13 mouse cellular contexts compared by ENCODE assay signal in the genomic region with DNA sequence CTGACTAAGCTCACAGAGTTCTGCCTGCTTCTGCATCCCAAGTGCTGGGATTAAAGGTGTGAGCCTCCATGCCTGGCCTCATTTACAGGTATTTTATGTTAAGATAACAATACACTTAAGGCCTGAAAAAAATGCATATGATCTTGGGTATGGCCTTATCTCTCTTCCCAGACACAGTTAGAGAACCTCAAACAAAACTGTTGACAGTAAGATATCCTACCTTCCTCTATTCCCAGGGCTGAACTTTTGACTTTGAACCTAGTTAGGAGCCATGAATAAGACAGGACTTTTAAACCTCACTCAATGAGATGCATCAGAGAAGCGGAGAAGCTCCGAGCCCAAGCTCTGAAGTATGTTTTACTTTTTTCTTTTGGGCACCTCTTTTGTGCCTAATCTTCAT. TPM values are rescaled to one million over a fixed set of nuclear protein-coding genes. Genes with fewer than 3 reads are reported as not detected.
A peak's percentile ranks its signal among the peaks of the same experiment; 100 is the strongest.
DNase-seq lines count a peak whose midpoint lies in the region; ATAC-seq and TF ChIP-seq lines count a peak whose summit lies in the region.
"Had no signal": no experiment of that assay in that cellular context is flagged by ENCODE, and none has a peak within 500 bp of the region (broad histone marks: within the 10 kb centered on the region; RNA-seq: fewer than 3 reads in every experiment).

No protein-coding gene starts in this region.

- H3K4me2 ChIP-seq in hindbrain, embryonic 16.5 days (ENCODE audit: low read length) = no peak overlapping the region; the same call in 1 of the 2 replicates
- H3K4me2 ChIP-seq in hindbrain, embryonic 14.5 days (replicated peaks) = 0 out of 2 replicates have a peak overlapping the region, but pooled peaks have one; percentile 65
- H3K4me2 ChIP-seq in liver, postnatal 0 days (ENCODE audit: low read depth, low read length) = peak overlapping the region; percentile 94

- peaks cover 4% of the 10 kb centered on the region; the same call in 1 of the 2 replicates for H3K36me3 ChIP-seq in hindbrain, embryonic 10.5 days
- H3K36me3 ChIP-seq in hindbrain, embryonic 16.5 days (ENCODE audit: control insufficient read depth, insufficient read depth, low read length) = 0 out of 2 replicates have a peak, but pooled peaks cover 4% of the 10 kb centered on the region
- peaks cover 15% of the 10 kb centered on the region for H3K36me3 ChIP-seq in hindbrain, embryonic 14.5 days (replicated peaks; ENCODE audit: control insufficient read depth, insufficient read depth)
- peaks cover 17% of the 10 kb centered on the region for H3K36me3 ChIP-seq in liver, postnatal 0 days (replicated peaks; ENCODE audit: insufficient read depth, low read length)

- no peaks in the 10 kb centered on the region for H3K9me3 ChIP-seq in hindbrain, embryonic 10.5 days
- no peaks in the 10 kb centered on the region for H3K9me3 ChIP-seq in hindbrain, embryonic 16.5 days (ENCODE audit: control insufficient read depth, low read length)
- H3K9me3 ChIP-seq in hindbrain, embryonic 14.5 days (ENCODE audit: control insufficient read depth, low read length) = no peaks in the 10 kb centered on the region
- no peaks in the 10 kb centered on the region for H3K9me3 ChIP-seq in liver, postnatal 0 days (ENCODE audit: low read length)

- WGBS in hindbrain, embryonic 10.5 days = 93% methylated on average over 2 of the region's 2 CpGs
- 92% methylated on average over 2 of the region's 2 CpGs for WGBS in hindbrain, embryonic 16.5 days
- 87% methylated on average over 2 of the region's 2 CpGs for WGBS in hindbrain, embryonic 14.5 days
- 52% methylated on average over 2 of the region's 2 CpGs for WGBS in liver, postnatal 0 days (ENCODE audit: insufficient replicate concordance)

- H3K9ac ChIP-seq in hindbrain, embryonic 16.5 days (ENCODE audit: low read depth, low read length) = no peak overlapping the region
- no peak overlapping the region for H3K9ac ChIP-seq in hindbrain, embryonic 14.5 days
- H3K9ac ChIP-seq in liver, postnatal 0 days (replicated peaks) = peak overlapping the region; percentile 85

- peak overlapping the region; percentile 70; the same call in 1 of the 2 replicates for H3K4me3 ChIP-seq in hindbrain, embryonic 10.5 days
- H3K4me3 ChIP-seq in hindbrain, embryonic 16.5 days (ENCODE audit: low read length) = no peak overlapping the region
- no peak overlapping the region for H3K4me3 ChIP-seq in hindbrain, embryonic 14.5 days (replicated peaks; ENCODE audit: low read length)
- H3K4me3 ChIP-seq in liver, postnatal 0 days (ENCODE audit: low read depth, low read length) = peak overlapping the region; percentile 88

- H3K27me3 ChIP-seq in hindbrain, embryonic 10.5 days (ENCODE audit: insufficient read depth, poor library complexity, severe bottlenecking) = peaks cover 11% of the 10 kb centered on the region
- no peaks in the 10 kb centered on the region for H3K27me3 ChIP-seq in hindbrain, embryonic 16.5 days (replicated peaks; ENCODE audit: control insufficient read depth, insufficient read depth, low read length)
- H3K27me3 ChIP-seq in hindbrain, embryonic 14.5 days (ENCODE audit: control insufficient read depth, insufficient read depth, low read length) = no peaks in the 10 kb centered on the region
- H3K27me3 ChIP-seq in liver, postnatal 0 days (ENCODE audit: insufficient read depth, low read length) = peaks cover 8% of the 10 kb centered on the region

- TF ChIP-seq EP300 in liver, postnatal 0 days (IDR thresholded peaks at IDR 0.05; ENCODE audit: low read depth) = peak; percentile 82; the same call in 1 of the 2 replicates

- DNase-seq in hindbrain, embryonic 10.5 days (ENCODE audit: low spot score) = no peak
- peak; percentile 94 for DNase-seq in MEL-GATA-1-ER (ENCODE audit: extremely low read depth, low read depth)
- DNase-seq in hindbrain, embryonic 14.5 days (ENCODE audit: low spot score) = no peak
- no peak for DNase-seq in liver, postnatal 0 days
- DNase-seq in cerebellum, postnatal 10 days = no peak
- DNase-seq in layer of hippocampus, postnatal 25 days (ENCODE audit: extremely low spot score in 1 of 2, low spot score in 1 of 2) = no peak
- no peak for DNase-seq in layer of hippocampus, adult 9-11 months
- DNase-seq: cerebellum, postnatal 14 days; heart, postnatal 10 days; kidney, postnatal 4 days; lung, postnatal 10 days had no signal

- H3K27ac ChIP-seq in hindbrain, embryonic 10.5 days = no peak overlapping the region
- no peak overlapping the region for H3K27ac ChIP-seq in hindbrain, embryonic 16.5 days (ENCODE audit: low read depth, low read length)
- H3K27ac ChIP-seq in hindbrain, embryonic 14.5 days = no peak overlapping the region
- peak overlapping the region; percentile 94 for H3K27ac ChIP-seq in liver, postnatal 0 days (ENCODE audit: low read depth)

- peaks cover 41% of the 10 kb centered on the region for H3K4me1 ChIP-seq in hindbrain, embryonic 10.5 days (replicated peaks)
- H3K4me1 ChIP-seq in hindbrain, embryonic 16.5 days (ENCODE audit: control insufficient read depth, insufficient read depth, low read depth, low read length) = peaks cover 29% of the 10 kb centered on the region
- H3K4me1 ChIP-seq in hindbrain, embryonic 14.5 days (replicated peaks; ENCODE audit: control insufficient read depth, insufficient read depth, low read length) = peaks cover 33% of the 10 kb centered on the region
- H3K4me1 ChIP-seq in liver, postnatal 0 days (ENCODE audit: insufficient read depth) = peaks cover 29% of the 10 kb centered on the region

- no peak for TF ChIP-seq CTCF in liver, postnatal 0 days (IDR thresholded peaks at IDR 0.05; ENCODE audit: low read depth)

- no peak for ATAC-seq in hindbrain, embryonic 16.5 days
- ATAC-seq in hindbrain, embryonic 14.5 days (ENCODE audit: low FRiP score) = no peak
- ATAC-seq in liver, postnatal 0 days = no peak
- ATAC-seq: CD4-positive, CD25-positive, alpha-beta regulatory T cell, adult 4 months had no signal

RNA-seq across cellular contexts. Expression of a gene that starts 5.8 kb away (rescaled TPM):
- polyA plus RNA-seq in hindbrain, embryonic 10.5 days (2016; fragmentation: Nextera tagmentation; extraction: Ambion mirVana) = 45.5 and 52.8 TPM in 2 replicates
- 101 and 112 TPM in 2 replicates for polyA plus RNA-seq in hindbrain, embryonic 16.5 days (2015; fragmentation: Nextera tagmentation; extraction: Ambion mirVana)
- 94.5 and 97.9 TPM in 2 replicates for polyA plus RNA-seq in hindbrain, embryonic 14.5 days (2014; fragmentation: Nextera tagmentation; extraction: Ambion mirVana)
- polyA plus RNA-seq in liver, postnatal 0 days (2015; fragmentation: Nextera tagmentation; extraction: Ambion mirVana) = 54.1 and 61.1 TPM in 2 replicates
- 100 to 1,000 TPM; 115 to 121 TPM for total RNA-seq in layer of hippocampus, postnatal 25 days (2021)

RNA-seq across cellular contexts. Expression of a gene that starts 5.9 kb away (rescaled TPM):
- 99.5 and 115 TPM in 2 replicates for polyA plus RNA-seq in hindbrain, embryonic 10.5 days (2016; fragmentation: Nextera tagmentation; extraction: Ambion mirVana)
- 68.3 and 80.3 TPM in 2 replicates for polyA plus RNA-seq in hindbrain, embryonic 16.5 days (2015; fragmentation: Nextera tagmentation; extraction: Ambion mirVana)
- polyA plus RNA-seq in hindbrain, embryonic 14.5 days (2014; fragmentation: Nextera tagmentation; extraction: Ambion mirVana) = 53.2 and 64.6 TPM in 2 replicates
- polyA plus RNA-seq in liver, postnatal 0 days (2015; fragmentation: Nextera tagmentation; extraction: Ambion mirVana) = 7.0 and 9.7 TPM in 2 replicates
- total RNA-seq in layer of hippocampus, postnatal 25 days (2021) = 10 to 100 TPM; 39.5 to 45.7 TPM

RNA-seq across cellular contexts. Expression of a gene that starts 53.0 kb away (rescaled TPM):
- polyA plus RNA-seq in hindbrain, embryonic 10.5 days (2016; fragmentation: Nextera tagmentation; extraction: Ambion mirVana) = 37.4 and 45.4 TPM in 2 replicates
- 25.7 and 28.3 TPM in 2 replicates for polyA plus RNA-seq in hindbrain, embryonic 16.5 days (2015; fragmentation: Nextera tagmentation; extraction: Ambion mirVana)
- 31.8 and 35.2 TPM in 2 replicates for polyA plus RNA-seq in hindbrain, embryonic 14.5 days (2014; fragmentation: Nextera tagmentation; extraction: Ambion mirVana)
- polyA plus RNA-seq in liver, postnatal 0 days (2015; fragmentation: Nextera tagmentation; extraction: Ambion mirVana) = 5.4 and 9.2 TPM in 2 replicates
- 10 to 100 TPM; 38.6 to 40.3 TPM for total RNA-seq in layer of hippocampus, postnatal 25 days (2021)

Comparison
In these comparisons a context has a peak if more than half of its experiments do, and no peak if none do; other contexts are left out.
1. H3K4me3 ChIP-seq: peak in hindbrain, embryonic 10.5 days (single experiment) and liver, postnatal 0 days (single experiment); none in hindbrain, embryonic 16.5 days (single experiment) and hindbrain, embryonic 14.5 days (single experiment).